ENCODE assay signal across 8 mouse cellular contexts in the genomic region with DNA sequence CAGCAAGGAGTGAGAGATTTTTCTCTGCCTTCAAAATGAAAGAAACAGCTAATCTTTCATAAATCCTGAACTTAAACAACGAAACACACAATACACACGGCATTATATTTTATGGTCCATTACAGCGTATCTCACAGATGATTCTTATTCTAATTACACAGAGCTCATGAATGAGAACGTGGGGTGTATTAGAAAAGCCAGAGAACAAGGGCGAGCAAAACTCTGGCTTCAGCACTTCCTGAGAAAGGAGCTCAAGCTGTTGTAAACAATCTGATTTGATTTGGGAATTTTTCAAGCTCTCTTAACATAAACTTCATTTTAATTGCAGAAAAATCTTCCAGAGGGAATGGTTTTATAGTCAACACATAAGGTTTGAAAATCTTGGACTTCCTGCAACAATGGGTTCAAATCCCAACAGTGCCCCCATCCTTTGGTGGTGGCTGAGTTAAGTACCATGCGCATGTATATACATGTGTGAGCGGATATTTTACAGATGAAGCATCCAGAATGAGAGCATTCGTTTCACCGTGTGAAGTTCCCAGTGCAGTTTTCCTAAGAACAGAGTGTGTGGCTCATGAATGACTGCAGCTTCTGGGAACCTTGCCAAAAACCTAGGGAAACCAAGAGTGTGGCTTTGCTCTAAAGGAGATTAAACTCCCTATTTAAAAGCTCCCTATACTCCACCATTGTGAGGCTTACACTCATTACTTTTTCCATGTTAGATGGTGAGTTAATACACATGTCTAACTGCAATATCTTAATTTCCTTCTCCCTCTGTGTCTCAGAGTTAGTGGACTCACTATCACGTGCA.
DNase-seq lines count a peak whose midpoint lies in the region; ATAC-seq lines count a peak whose summit lies in the region.

No protein-coding gene starts in this region.

- H3K27me3 ChIP-seq in stomach, embryonic 16.5 days (ENCODE audit: control insufficient read depth, insufficient read depth, low read length): no peaks in the 10 kb centered on the region

- intact Hi-C loops in left cerebral cortex, postnatal 10 days (cut with DNase I): loop anchor here (5.0 kb wide), 1 partner anchor 1878 kb away; a partner anchor contains a TSS

- H3K9me3 ChIP-seq in stomach, embryonic 16.5 days (replicated peaks; ENCODE audit: control insufficient read depth, low read length): no peaks in the 10 kb centered on the region

- no peaks in the 10 kb centered on the region for H3K36me3 ChIP-seq in stomach, embryonic 16.5 days (ENCODE audit: control insufficient read depth, insufficient read depth, low read length)

- no peak overlapping the region for H3K4me3 ChIP-seq in stomach, embryonic 16.5 days (replicated peaks; ENCODE audit: low read length)

- H3K4me2 ChIP-seq in stomach, embryonic 16.5 days (ENCODE audit: low read depth, low read length): no peak overlapping the region

- peak; percentile 1 to 19 for DNase-seq in kidney, postnatal 4 days
- no peak for DNase-seq in kidney, adult 18-20 months
- DNase-seq in cerebellum, adult 11-12 months: peak; percentile 12
- DNase-seq in frontal cortex, postnatal 10 days (ENCODE audit: low spot score in 2 of 2): peak; percentile 39 to 41
- DNase-seq in left cerebral cortex, postnatal 10 days (ENCODE audit: extremely low spot score in 1 of 2, low spot score in 2 of 2): peak; percentile 45 to 75
- DNase-seq in gastrocnemius, postnatal 25 days: no peak

- no peak overlapping the region for H3K27ac ChIP-seq in stomach, embryonic 16.5 days (ENCODE audit: low read length)

- peak; percentile 21; the same call in 1 of the 2 replicates for ATAC-seq in stomach, embryonic 16.5 days (ENCODE audit: insufficient read depth, low FRiP score)
- ATAC-seq in megakaryocyte-erythroid progenitor cell, adult 5-6 weeks (replicated peaks; ENCODE audit: low FRiP score, low TSS enrichment, poor library complexity, severe bottlenecking): no peak

- no peaks in the 10 kb centered on the region for H3K4me1 ChIP-seq in stomach, embryonic 16.5 days (ENCODE audit: control insufficient read depth, insufficient read depth, low read length)

- H3K9ac ChIP-seq in stomach, embryonic 16.5 days (ENCODE audit: low read length): no peak overlapping the region

- WGBS in stomach, embryonic 16.5 days: 44% methylated on average over 10 of the region's 10 CpGs

Comparison
In these comparisons a context has a peak if more than half of its experiments do, and no peak if none do; other contexts are left out.
1. DNase-seq: peak in kidney, postnatal 4 days (2 of 2), cerebellum, adult 11-12 months (single experiment), frontal cortex, postnatal 10 days (2 of 2) and left cerebral cortex, postnatal 10 days (2 of 2); none in kidney, adult 18-20 months (single experiment) and gastrocnemius, postnatal 25 days (single experiment).